Mouse (Mus musculus) neural tube, embryonic 14.5 days (tissue): ENCODE results near the gene Dock2. TPM values are rescaled to one million over a fixed set of nuclear protein-coding genes. Genes with fewer than 3 reads are reported as not detected.

ENCODE experiments used
- ATAC-seq: fragments of 200-750 bp; cut with Nextera tagmentation; 2 replicates; pipeline ENCODE4 v1.8.0; 2017; ENCODE audit warnings: low read depth, mild to moderate bottlenecking, moderate TSS enrichment, moderate library complexity
- H3K27ac ChIP-seq: fragments of 300-500 bp; sonication (generic); 2 replicates; pipeline ENCODE4 v1.5.1; 2014; ENCODE audit warnings: low read depth, mild to moderate bottlenecking, control low read depth, low read length, moderate library complexity, mixed read lengths
- H3K27me3 ChIP-seq: fragments of 300-500 bp; sonication (generic); 2 replicates; pipeline ENCODE4 v1.6.1; 2014; ENCODE audit warnings: low read length; ENCODE audit not compliant: control insufficient read depth, insufficient read depth
- H3K36me3 ChIP-seq: fragments of 300-500 bp; sonication (generic); 2 replicates; pipeline ENCODE4 v1.6.1; 2014; ENCODE audit warnings: low read length, mixed read lengths; ENCODE audit not compliant: control insufficient read depth, insufficient read depth
- H3K4me1 ChIP-seq: fragments of 300-500 bp; sonication (generic); 2 replicates; pipeline ENCODE4 v1.6.1; 2014; ENCODE audit warnings: low read length; ENCODE audit not compliant: control insufficient read depth, insufficient read depth
- H3K4me2 ChIP-seq: fragments of 300-500 bp; sonication (generic); 2 replicates; pipeline ENCODE4 v1.6.1; 2014; ENCODE audit warnings: mild to moderate bottlenecking, low read depth, low read length, control low read depth
- H3K4me3 ChIP-seq: fragments of 300-500 bp; sonication (generic); 2 replicates; pipeline ENCODE4 v1.5.1; 2014; ENCODE audit warnings: low read depth, low read length, control low read depth, mixed read lengths
- H3K9ac ChIP-seq: fragments of 300-500 bp; sonication (generic); replicated peaks from 2 replicates; pipeline ENCODE4 v1.6.1; 2014; ENCODE audit warnings: low read depth, mild to moderate bottlenecking, control low read depth, low read length, mixed read lengths
- H3K9me3 ChIP-seq: fragments of 300-500 bp; sonication (generic); 2 replicates; pipeline ENCODE4 v1.6.1; 2016; ENCODE audit warnings: low read length; ENCODE audit not compliant: control insufficient read depth
- WGBS: fragments of 180-500 bp; shearing (Covaris S2); extraction: QIAGEN DNeasy Blood & Tissue Kit; methylation state at CpG from one replicate; pipeline ENCODE4 v1.1.7; 2014; 5-methylcytosine and 5-hydroxymethylcytosine counted together
- polyA plus RNA-seq: library from polyadenylated mRNA; unstranded; fragments of >200 nt; fragmentation: Nextera tagmentation; extraction: Ambion mirVana; gene quantifications from 2 replicates; pipeline ENCODE4 v1.2.1, GENCODE M21; 2014

Gene Dock2
- polyA plus RNA-seq, 1 experiment from 2014 or later: 0.83 TPM

DNA sequence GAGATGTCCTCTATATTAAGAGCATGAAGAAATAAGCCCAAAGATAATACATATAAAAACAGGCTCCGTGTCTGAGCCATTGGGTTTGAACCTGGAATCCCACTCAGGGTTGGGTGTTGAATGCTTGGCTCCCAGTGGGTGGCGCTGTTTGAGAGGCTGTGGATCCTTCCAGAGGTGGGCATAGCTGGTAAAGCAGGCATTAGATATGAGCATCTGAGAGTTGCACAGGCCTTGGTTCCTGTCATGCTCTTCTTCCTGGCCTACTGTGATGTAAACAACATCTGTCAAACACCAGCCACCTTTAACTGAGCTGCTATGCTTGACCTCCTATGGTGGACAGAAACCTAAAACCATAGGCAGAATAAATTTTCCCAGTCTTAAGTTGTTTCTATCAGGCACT, 507.8 kb downstream of the Dock2 start:
- 48% methylated on average over 2 of the region's 2 CpGs for WGBS
- H3K4me1 ChIP-seq: no peaks in the 10 kb centered on the region
- H3K4me3 ChIP-seq: no peak overlapping the region
- no peaks in the 10 kb centered on the region for H3K27me3 ChIP-seq
- H3K4me2 ChIP-seq: no peak overlapping the region
- H3K9ac ChIP-seq: no peak overlapping the region
- H3K9me3 ChIP-seq: no peaks in the 10 kb centered on the region
- no peak for ATAC-seq
- no peaks in the 10 kb centered on the region for H3K36me3 ChIP-seq
- no peak overlapping the region for H3K27ac ChIP-seq

DNA sequence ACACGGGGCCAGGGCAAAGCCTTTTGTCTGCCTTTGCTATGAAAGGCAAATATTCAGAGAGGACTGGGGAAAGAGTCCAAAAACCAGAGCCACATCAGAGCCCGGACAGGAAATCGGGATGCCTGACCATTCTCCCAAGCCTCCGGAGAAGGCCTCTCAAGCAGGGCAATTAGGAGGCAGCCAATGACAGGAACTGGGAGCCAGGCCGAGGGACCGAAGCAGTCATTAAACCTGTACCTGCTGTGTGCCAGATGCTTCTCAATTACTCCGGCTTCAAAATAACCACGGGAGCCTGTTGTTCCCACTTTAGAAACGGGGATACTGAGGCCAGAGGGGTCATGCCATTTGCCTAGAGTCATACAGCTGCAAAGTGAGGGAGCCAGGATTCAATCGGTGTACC, 511.7 kb downstream of the Dock2 start:
- Histone ChIP-seq H3K4me1 (no peaks in the 10 kb centered on the region), H3K4me2 (no peak overlapping the region), H3K4me3 (no peak overlapping the region), H3K9me3 (no peaks in the 10 kb centered on the region), H3K9ac (no peak overlapping the region), H3K27me3 (no peaks in the 10 kb centered on the region), H3K36me3 (no peaks in the 10 kb centered on the region), H3K27ac (no peak overlapping the region)
- 22% methylated on average over 10 of the region's 10 CpGs for WGBS
- ATAC-seq: no peak

DNA sequence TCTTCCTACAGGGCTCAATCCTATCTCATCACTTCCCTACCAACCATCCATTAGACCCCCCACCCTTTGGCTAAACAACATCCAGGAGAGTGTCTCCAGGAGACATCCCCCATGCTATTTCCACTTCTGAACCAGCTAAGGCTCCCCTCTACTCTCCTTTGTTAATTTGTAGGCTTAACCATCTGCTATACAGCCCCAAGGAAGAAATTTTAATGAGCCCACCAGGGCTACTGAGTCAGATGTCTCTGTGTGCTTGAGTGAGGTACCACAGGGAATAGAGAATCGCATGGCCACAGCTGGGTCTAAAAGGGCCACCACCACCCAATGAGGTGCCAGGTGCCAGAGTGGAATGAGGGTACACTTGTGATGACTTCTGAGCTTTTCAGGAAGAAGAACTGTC, 519.6 kb downstream of the Dock2 start:
- H3K4me3 ChIP-seq: no peak overlapping the region
- H3K27ac ChIP-seq: no peak overlapping the region
- no peaks in the 10 kb centered on the region for H3K36me3 ChIP-seq
- no peak overlapping the region for H3K9ac ChIP-seq
- ATAC-seq: no peak; the same call in 1 of the 2 replicates
- H3K4me2 ChIP-seq: no peak overlapping the region
- WGBS: 56% methylated on average over 1 of the region's 1 CpGs
- H3K27me3 ChIP-seq: no peaks in the 10 kb centered on the region
- no peaks in the 10 kb centered on the region for H3K4me1 ChIP-seq
- H3K9me3 ChIP-seq: no peaks in the 10 kb centered on the region

DNA sequence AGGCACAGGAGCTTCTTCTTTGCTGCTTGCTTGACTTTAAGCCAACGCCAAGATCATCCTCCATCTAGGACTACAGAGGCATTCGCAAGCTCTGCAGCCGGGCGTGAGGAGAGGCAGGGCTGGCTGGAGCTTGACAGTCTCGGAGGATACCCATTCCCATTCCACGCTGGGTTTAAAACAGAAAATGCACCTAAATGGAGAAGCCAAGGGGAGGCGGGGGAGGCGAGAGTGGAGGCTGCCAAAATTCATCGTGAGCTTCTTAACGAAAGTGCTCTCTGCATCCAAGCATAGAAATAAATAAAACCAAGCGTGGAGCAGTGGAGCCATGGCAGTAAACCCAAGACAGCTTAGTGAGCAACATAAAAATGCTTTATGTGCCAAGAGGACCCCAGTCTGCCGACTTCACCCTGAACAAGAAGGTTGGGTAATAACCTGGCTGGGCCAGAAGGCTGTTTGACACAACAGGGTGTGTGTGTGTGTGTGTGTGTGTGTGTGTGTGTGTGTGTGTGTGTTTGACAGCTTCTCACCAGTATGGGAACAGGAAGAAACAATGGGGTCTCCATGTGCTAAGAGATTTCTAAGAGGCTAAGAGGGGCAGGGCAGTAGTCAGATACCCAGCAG, 524.7 kb downstream of the Dock2 start:
- no peak overlapping the region for H3K27ac ChIP-seq
- peak; percentile 61; the same call in 1 of the 2 replicates for ATAC-seq
- H3K4me1 ChIP-seq: no peaks in the 10 kb centered on the region
- WGBS: 65% methylated on average over 12 of the region's 12 CpGs
- H3K9ac ChIP-seq: no peak overlapping the region
- no peaks in the 10 kb centered on the region for H3K27me3 ChIP-seq
- no peaks in the 10 kb centered on the region for H3K36me3 ChIP-seq
- no peaks in the 10 kb centered on the region for H3K9me3 ChIP-seq
- H3K4me3 ChIP-seq: no peak overlapping the region
- no peak overlapping the region for H3K4me2 ChIP-seq

DNA sequence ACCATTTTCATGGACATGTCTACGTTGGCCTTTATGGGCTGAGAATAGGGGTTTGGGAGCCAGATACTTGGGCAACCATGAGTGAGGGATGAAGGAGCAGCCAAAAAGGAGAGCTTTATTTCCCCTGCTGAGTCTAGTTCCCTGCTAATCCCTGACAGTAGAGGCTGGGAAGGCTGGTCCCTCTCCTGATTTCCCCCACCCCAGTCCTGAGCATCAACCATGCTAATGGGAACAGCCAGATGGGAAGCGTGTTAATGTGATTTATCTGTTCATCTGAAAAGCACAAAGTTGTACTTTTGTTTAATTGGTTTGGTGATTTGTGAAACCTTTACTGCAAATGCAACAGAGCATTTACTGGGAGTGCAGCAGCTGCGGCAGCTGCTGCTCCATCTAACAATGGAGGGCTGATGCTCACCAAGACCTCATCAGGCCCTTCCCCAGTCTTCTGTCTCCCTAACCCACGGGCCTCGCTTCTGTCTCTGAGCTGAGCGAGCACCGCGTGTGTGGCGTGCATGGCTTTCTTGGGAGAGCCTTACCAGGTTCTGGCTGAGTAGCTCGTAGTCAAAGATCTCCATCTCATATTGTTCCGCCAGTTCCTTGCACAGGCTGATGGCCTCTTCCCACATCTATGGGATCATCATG, 526.0 kb downstream of the Dock2 start:
- Histone ChIP-seq H3K4me2 (no peak overlapping the region), H3K9ac (no peak overlapping the region), H3K36me3 (no peaks in the 10 kb centered on the region), H3K9me3 (no peaks in the 10 kb centered on the region), H3K27me3 (no peaks in the 10 kb centered on the region), H3K4me1 (no peaks in the 10 kb centered on the region), H3K4me3 (no peak overlapping the region), H3K27ac (no peak overlapping the region)
- ATAC-seq: no peak; the same call in 1 of the 2 replicates
- 66% methylated on average over 11 of the region's 11 CpGs for WGBS

DNA sequence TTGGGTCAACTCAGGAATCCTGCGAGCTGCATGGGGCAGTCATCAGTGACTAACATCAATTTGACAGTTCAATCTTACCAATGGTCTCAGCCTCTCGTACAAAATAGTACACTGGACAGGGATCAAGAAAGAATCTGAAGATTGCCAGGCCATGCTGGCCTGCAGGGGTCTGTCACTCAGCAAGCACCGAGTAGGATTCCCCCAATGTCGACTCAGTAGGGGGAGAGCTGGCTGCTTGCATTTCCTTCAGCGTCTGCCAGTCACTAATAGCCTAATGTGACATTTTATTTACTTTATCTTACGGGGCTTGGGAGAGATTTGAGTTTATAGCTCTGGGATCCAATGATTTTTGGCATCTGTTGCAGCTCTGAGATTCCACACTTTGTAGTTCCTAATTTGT, 540.7 kb downstream of the Dock2 start:
- ATAC-seq: no peak
- no peak overlapping the region for H3K27ac ChIP-seq
- H3K9me3 ChIP-seq: no peaks in the 10 kb centered on the region
- H3K4me2 ChIP-seq: no peak overlapping the region
- no peak overlapping the region for H3K9ac ChIP-seq
- H3K36me3 ChIP-seq: no peaks in the 10 kb centered on the region
- 74% methylated on average over 6 of the region's 6 CpGs for WGBS
- H3K4me3 ChIP-seq: no peak overlapping the region
- no peaks in the 10 kb centered on the region for H3K27me3 ChIP-seq
- no peaks in the 10 kb centered on the region for H3K4me1 ChIP-seq

DNA sequence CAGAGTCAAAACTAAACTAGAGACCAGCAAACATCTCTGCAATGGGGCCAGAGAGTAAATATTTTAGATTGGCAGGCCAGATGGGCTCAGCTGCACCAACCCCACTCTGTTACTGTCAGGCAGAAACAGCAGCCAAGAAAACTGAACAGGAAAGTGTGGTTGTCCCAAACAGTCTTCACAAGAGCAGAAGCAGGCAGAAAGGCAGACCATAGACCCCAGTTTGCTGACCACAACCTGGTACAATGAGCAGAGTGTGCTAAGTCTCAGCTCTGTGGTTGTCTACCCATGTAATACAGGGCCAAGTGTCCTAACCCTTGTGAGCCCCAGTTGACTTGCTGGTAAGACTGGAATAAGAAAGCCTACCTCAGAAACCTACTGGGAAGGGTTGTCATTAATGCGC, 543.4 kb downstream of the Dock2 start:
- WGBS: 97% methylated on average over 1 of the region's 1 CpGs
- no peaks in the 10 kb centered on the region for H3K9me3 ChIP-seq
- no peak overlapping the region for H3K4me2 ChIP-seq
- no peaks in the 10 kb centered on the region for H3K36me3 ChIP-seq
- no peak for ATAC-seq
- no peak overlapping the region for H3K27ac ChIP-seq
- no peaks in the 10 kb centered on the region for H3K27me3 ChIP-seq
- H3K4me1 ChIP-seq: no peaks in the 10 kb centered on the region
- H3K4me3 ChIP-seq: no peak overlapping the region
- H3K9ac ChIP-seq: no peak overlapping the region

DNA sequence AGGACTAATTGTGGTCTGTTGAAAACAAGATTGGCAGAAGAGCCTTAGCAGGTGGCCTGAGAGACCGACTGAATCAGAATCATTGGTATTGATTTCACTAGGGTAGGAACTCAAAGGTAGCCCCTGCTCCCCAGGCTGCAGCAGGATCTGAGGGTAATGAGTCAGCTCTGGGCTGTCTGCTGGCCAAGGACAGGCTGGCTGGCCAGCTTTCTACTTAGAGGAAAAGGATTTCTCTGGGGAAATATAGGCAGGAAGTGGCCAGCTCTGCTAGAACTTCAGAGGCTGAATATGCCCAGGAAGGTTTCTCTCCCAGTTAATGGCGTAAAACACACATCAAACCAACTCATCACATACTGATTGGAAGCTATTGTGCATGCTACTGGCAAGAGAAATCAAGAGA, 544.0 kb downstream of the Dock2 start:
- Histone ChIP-seq H3K4me1 (no peaks in the 10 kb centered on the region), H3K4me2 (no peak overlapping the region), H3K9me3 (no peaks in the 10 kb centered on the region), H3K27me3 (no peaks in the 10 kb centered on the region), H3K27ac (no peak overlapping the region), H3K4me3 (no peak overlapping the region), H3K9ac (no peak overlapping the region), H3K36me3 (no peaks in the 10 kb centered on the region)
- 84% methylated on average over 2 of the region's 2 CpGs for WGBS
- no peak for ATAC-seq

DNA sequence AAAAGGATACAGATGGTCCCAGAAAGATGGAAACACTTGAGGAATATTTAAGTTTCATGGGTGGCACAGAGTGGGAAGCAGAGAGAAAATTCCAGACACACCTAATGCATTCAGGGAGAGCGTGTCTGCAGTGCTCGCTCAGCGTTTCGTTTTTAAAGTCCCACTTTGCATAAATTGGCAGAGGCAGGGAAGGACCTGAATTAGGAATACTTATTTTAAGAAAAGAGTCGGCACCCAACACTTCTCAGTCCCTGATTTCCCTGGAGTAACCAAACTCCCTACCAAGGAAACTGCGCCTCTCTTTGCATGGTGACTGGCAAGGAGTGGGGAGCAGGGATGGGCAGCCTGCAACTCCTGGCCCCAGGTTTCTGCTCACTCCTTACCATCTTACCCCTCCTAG, 546.8 kb downstream of the Dock2 start:
- Histone ChIP-seq H3K4me1 (no peaks in the 10 kb centered on the region), H3K27me3 (no peaks in the 10 kb centered on the region), H3K4me2 (no peak overlapping the region), H3K9ac (no peak overlapping the region), H3K9me3 (no peaks in the 10 kb centered on the region), H3K36me3 (no peaks in the 10 kb centered on the region), H3K27ac (no peak overlapping the region), H3K4me3 (no peak overlapping the region)
- 81% methylated on average over 6 of the region's 6 CpGs for WGBS
- ATAC-seq: no peak
